Mouse (Mus musculus) skeletal muscle tissue, adult 2 months (tissue): ENCODE results near the gene Ctdsp1.
"Not testable (repeated sequence)": the region's sequence is repeated elsewhere in the genome, so short reads cannot be mapped to it uniquely, and the experiment has no call there.

Experiments used
- DNase-seq: peaks from one replicate; pipeline ENCODE4 v3.0.0-alpha.2; 2012; ENCODE audit warnings: low read depth, low spot score

Gene Ctdsp1

DNA sequence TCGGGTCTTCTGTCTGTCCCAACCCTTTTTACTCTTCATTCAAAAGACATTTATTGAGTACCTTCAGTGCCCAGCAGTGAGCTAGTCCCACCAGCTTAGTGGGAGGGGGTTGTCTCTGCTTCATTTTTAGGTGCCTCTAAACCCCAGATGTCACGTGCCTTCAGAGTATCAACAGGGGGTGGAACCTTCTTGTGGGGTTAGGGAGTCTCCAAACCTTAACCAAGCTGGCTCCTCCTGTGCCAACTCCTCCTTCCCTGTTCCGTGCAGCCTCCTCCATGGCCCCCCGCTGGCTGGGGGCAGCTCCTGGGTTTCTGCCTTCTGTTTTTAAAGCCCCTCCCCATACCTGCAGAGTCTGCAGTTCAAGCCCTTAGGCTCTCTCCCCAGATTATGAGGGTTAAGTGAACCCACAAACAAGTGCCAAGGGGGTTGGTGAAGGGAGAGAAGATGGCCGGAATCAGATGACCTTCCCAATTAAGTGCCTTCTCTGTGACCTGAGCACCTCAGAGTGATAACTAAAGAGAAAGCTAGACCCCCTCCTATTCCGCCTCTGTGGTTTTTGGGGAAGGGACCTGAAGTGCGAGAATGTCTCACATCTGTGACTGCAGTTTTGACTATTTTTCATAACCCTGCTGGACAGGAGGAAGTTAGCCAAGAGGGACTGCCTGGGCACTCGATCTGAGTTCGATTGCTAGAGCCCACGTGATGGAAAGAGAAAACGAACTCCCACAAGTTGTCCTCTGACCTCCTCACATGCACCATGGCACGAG, 5.3 kb downstream of the Ctdsp1 start:
- not testable (repeated sequence) for DNase-seq

DNA sequence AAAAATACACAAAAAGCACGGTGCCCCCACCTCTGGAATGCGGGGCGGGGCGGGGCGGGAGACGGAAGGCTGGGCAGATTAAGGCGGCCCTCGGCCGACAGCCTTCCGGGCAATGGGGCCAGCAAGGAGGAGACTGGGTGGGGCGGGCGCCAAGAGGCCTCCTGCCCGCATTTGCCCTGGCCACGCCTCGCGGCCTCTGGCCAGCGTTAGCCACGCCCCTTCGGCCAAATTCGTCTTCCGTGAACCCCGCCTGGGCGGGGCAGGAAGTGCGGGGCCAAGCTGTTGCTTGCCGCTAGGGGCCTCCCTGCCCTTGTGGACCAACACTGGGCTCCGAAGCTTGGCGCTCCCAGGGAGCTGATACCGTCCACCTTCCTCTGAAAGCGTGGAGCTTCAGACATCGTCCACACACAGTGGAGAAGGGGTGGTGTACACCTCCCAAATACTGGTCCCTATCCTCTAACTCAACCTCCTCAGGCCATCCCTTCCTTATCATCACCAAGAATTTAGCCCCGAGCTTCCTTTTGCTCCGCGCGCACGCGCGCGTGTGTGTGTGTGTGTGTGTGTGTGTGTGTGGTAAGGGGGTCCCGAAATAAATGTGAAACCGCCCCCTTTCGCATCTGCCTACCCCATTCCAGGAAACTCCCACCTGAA, 6.1 kb downstream of the Ctdsp1 start:
- DNase-seq: peak; percentile 99

DNA sequence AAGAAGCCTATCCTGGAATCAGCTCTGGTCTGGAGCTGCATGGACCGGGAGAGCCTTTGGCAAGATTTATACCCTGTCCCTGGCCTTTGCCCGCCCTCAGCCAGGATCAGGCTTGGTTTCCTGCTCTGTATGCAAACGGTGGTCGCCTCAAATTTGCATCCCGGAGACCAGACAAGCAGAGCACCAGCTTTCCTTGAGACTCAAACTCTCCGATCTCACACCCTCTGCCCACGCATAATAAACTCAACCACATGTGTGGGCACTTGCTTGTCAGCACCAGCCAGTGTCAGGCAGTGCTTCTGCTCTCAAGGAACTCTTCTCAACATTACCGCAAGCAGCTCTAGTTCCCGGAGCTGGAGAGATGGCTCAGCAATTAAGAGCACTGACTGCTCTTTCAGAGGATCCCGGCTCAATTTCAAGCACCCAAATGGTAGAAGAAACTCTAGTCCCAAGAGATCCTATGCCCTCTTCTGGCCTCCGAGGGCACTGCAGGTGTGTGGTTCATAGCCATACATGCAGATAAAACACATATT, 6.7 kb downstream of the Ctdsp1 start:
- DNase-seq: peak; percentile 64

DNA sequence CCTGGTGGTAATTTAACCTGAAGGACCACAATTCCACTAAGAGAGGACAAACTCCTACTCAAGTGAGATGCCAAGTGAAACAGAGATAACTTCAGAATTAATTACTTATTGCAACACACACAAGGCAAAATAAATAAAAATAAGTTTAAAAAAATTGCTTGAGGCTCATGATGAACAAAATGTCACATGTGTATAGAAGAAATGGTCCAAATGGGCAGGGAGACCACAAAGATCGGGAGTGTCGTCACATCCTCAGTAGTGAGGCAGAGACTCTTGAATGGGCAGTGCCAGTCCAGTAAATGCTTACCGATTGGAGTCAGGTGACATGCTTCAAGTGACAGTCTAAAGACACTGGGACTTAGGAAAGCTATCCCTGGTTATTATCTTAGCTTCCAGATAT, 9.2 kb downstream of the Ctdsp1 start:
- no peak for DNase-seq

DNA sequence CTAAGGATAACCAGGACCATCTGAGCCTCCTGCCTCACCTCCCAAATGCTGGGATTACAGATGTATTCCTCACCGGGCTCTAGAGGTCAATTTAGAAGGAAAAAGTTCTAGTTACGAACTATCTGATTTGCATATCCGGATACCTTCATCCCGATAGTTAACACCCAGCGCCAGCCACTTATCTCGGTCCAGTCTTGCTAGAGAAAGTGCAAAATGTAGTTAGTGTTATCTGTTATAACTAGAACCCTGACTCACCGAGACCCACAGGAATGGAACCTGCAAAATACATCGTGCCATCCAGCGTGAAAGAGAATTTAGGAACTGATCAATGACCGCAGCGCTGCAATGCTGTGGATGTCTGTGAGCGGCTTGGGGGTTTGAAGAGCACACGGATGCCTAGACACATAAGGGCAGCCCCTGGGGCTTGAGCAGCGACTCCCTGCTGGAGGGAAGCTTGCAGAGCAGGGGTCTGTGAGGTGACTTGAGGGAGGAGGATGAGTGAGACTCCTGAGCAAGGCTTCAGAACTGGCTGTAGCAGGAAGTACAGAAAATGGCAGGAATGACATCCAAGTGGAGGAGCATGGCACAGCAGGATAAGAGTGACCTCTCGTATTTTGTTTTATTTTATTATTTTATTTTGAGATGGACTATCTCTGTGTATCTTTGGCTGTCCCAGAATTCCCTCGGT, 9.8 kb downstream of the Ctdsp1 start:
- no peak for DNase-seq

DNA sequence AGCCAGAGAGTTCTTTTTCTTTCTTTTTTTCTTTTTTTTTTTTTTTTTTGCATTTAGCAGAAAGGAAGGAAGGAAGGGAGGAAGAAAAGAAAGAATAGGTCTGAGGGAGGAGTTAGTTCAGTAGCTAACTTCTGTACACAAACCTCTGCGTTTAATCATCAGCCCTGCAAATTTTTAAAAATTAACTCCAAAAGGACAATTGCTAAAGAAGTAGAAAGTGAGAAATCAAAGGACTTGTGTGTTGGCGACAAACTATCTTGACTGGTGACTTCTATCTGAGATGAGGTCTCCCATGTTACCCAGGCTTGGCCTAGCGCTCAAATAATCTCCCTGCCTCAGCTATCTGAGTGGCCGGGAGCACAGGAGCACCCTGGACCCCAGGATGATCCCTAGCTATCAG, 12.9 kb downstream of the Ctdsp1 start:
- DNase-seq: no peak

DNA sequence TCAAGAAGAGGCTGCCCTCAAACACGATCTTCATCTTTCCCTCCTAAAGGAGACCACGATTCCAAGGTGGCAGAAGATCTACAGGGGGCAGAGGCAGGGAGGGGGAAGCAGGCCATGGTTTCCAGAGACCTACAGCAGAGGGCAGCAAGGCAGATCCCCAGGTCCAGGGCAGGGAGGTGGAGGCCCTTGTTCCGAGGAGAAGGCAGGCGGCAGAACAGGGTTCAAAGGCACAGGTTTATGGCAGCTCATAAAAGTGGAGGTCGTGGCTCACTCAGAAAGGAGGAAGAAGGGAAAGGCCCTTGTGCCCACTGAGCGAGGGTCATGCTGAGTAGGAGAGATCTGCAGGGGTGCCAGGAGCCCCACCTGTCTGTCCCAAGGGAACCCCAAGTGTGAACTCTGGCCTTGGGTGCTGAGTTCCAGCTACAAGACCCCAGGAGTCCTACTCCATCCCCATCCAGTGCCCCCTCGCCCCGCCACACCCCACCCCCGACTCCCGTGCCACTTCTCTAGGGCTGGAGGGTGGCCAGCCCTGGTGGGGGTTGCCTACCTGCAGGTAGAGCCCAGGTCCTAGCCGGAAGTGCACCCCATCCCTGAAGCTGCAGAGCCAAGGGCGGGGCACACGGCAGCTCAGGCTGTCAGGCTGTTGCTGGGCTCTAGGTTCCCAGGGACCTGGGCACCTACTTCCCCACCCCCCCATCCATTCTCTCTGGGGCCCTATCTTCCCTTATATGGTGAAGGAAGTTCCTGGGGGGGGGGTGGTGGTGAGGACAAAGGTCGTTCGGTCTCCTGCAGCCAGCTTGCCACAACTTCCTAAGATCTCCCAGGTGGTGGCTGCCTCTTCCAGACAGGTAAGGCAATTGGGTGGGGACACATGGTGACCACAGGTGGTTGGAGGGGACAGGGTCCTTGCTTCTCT, 17.5 kb downstream of the Ctdsp1 start, which contains the start of gene Vil1:
Gene Vil1, plus strand, starts transcription at position 788 of the 916 bp plus-strand sequence.
- no peak for DNase-seq

DNA sequence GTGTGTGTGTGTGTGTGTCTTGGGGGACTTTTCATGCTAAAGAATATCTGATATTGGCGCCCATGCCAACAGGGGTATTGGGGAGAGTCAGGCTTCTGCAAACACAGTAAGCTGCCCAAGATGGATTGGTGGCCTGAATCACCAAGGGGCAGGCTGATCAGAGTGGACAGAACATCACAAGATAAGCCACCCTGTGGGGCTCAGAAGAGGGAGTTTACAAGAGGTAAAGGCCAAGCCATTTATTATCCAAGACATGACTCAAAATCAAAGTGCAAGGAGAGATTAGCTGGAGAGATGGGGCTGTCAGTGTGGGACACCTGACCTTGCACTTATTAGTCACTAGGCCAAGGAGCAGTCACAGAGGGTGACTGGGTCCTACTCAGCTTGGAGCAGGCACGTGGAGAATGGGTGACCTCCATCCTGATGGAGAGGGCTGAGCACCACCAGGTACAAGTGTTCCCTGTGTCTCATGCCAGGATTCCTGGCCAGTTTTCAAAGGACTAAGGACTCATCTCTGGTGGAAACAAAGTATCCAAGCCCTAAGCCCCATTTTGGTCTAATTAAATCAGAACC, 20.5 kb downstream of the Ctdsp1 start:
- no peak for DNase-seq

DNA sequence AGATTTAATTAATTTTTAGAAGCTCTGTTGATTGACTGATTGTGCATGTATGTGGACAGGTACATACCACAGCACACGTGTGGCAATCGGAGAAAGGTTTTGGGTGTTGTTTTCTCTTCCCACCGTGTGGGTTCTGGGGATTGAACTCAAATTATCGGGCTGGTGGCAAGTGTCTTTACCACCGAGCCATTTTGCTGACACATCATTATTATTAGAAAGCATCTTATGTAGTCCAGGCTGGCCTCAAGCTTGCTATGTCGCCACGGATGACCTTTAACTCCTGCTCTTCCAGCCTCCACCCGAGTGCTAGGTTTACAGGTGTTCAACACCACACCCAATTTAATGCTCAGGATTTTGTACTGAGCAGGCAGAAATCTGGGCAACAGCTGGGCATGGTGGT, 21.4 kb downstream of the Ctdsp1 start:
- no peak for DNase-seq

DNA sequence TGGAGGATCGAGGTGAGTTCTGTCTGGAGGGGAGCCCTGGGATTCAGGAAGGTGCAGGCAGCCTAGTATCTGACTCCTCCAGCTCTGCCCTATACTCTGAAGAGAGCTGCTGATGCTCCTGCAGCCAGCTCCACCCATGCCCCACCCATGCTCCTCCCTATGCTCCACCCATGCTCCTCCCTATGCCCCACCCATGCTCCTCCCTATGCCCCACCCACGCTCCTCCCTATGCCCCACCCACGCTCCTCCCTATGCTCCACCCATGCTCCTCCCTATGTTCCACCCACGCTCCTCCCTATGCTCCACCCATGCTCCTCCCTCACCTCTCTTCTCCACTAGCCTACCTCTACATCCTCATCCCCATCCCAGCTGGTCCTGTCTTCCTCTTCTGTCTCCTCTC, 23.8 kb downstream of the Ctdsp1 start:
- DNase-seq: peak; percentile 57

DNA sequence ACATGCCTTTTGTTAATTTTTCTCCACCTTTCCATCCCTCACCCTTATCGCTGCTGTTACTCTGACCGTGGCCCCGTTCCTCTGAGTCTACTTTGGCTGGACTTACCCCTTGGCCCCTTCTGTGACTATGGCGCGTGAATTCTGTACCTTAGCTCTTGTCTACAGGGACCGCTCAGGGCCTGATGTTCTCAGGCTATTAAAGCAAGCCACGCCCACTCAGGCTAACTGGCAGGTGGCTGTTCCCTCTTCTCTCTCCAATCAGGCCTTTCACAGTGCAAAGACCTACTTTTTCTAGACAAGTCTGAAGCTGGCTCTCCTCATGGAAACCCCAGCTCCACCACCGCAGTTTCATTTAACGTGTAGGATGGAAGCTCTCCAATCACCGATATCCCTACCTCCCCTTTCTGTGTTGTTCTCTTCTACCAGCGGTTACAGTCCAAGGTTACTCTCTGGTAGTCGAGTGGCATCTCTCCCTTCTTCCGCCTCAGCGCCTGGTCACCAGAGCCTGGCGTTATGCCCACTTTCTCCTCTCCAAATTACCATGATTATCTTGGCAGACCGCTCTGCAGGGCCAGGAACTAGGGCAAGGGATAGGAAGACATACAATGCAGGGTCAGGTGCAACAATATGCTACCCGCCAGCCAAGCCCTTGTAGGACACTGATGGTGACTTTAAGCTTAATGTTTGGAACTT, 27.6 kb downstream of the Ctdsp1 start:
- DNase-seq: no peak

DNA sequence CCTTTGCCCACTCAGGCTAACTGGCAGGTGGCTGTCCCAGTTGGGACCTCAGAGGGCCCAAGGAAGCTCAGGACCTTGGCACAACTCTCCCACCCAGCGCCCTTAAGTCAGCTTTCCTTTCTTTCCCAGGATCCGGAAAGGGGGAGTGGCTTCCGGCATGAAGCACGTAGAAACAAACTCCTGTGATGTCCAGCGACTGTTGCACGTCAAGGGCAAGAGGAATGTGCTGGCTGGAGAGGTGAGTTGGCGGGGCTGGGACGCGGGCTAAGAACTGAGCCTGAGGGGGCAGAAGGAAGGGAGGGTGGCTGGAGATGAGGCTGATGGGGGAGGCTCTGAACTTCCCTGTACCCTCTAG, 28.1 kb downstream of the Ctdsp1 start:
- no peak for DNase-seq

DNA sequence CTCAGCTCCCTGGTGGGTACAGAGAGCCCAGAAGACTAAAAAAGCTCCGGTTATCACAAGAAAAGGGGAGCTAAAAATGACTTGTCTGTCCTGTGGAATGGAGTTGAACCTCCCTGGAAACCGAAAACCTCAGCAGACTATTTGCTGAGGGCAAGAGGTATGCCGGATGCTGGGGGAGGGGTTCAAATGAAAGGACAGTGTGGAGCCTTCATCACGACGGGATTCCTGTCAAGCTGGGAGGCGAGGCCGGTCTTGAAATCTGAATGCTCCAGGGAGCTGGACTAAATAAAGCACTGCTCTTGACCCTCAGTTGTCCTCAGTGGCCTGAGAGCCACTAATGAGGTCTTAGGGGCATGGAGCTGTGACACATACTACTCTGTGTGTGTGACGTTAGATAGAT, 31.8 kb downstream of the Ctdsp1 start:
- DNase-seq: no peak

DNA sequence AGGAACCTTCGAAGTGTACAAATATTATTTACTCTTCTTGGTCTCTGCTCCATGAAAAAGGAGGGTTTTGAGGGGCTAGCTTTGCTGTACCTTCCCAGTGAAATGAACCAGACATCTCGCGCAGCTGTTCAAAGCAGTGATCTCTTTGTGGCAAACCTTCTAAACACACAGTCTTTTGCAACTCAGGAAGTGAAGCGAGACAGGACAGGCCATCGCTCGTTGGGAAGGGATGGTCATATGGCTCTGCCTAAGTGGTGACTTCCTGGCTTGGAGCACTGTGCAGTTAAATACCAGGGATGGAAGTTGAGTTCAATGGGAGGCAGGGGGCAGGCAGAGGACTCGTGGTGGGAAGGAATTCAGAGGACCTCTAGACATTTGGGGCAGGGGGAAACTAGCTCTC, 34.5 kb downstream of the Ctdsp1 start:
- DNase-seq: no peak

DNA sequence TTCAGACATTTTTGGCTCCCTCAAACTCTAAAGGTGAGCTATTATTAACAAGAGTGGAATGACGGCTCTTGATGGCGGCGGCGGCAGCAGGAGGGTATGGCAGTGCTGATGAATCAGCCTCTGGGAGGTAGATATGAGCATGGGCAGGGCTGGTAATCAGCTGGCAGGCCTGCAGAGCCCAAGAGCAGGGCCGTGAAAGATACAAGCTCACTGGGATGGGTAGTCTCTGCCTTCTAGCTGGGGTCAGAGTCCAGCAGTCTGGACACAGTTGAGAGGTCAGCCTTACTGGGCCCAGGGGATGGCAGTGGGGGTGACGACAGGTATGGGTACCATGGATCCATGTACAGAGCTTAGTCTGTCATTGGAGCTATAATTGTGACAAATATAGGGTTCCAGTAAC, 41.9 kb downstream of the Ctdsp1 start:
- DNase-seq: no peak

DNA sequence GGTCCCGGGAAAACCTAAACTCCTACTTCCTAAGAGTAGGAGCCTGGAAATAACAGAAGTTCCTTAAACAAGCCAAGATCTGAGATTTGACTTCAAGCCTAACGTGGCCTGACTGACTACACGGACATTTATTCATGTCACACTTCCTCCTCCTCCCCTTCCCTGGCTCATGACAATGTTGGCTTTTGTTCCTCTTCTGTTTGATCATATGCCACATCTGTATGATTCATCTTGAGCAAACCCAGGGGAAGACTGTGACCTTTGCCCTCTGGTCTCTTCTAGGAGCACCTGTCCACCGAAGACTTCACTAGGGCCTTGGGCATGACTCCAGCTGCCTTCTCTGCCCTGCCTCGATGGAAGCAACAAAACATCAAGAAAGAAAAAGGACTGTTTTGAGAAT, 43.3 kb downstream of the Ctdsp1 start:
- DNase-seq: peak; percentile 22

DNA sequence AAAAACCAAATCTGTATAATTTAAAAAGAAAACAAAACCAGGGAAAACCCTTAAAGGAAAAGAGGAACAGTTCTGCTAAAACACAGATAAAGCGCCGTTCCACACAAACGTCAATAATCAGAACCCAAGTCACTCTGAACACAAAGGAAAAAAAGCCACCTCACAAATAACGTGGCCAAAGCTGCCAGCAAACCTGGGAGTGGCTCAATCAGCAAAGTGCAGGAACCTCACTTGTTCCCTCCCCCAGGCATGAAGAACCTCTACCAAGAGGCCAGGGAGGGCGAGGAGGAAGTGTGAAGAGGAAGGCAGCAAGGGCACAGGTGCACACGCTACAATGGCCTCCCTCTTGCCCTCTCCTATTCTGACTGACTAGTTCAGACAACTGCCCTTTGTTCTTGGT, 44.3 kb downstream of the Ctdsp1 start:
- no peak for DNase-seq

DNA sequence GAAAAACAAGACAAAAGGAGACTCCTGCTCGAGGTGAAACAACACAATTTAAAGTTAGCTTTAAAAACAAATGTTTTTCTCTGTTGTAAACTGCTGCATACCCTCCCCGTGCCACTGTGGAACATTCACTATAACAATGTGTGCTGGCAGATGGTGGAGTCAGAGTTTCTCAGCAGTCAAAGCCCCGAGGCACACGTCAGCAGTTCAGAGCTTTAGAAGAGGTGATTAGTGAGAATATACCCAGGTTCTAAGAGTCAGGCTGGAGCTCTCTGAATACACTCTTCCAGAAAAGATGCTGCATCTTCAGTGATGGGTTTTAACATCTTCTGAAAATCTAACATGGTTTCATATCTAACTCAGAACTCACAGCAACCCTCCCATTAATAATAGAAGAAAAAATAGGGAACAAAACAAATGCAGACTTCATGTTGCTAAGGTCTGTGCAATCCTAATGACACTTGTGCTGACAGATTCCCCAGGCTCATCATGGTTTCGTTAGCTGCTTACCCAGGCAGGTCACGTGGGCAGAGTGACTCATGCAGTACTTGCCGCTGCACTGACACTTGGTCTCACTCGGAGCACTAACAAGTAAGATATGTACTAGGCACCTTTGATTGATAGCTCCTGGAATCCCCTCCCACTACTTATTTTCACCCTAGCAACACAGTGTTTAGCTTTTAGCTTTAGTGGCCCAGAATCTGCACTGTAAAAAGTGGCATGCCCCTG, 46.6 kb downstream of the Ctdsp1 start:
- peak; percentile 34 for DNase-seq

DNA sequence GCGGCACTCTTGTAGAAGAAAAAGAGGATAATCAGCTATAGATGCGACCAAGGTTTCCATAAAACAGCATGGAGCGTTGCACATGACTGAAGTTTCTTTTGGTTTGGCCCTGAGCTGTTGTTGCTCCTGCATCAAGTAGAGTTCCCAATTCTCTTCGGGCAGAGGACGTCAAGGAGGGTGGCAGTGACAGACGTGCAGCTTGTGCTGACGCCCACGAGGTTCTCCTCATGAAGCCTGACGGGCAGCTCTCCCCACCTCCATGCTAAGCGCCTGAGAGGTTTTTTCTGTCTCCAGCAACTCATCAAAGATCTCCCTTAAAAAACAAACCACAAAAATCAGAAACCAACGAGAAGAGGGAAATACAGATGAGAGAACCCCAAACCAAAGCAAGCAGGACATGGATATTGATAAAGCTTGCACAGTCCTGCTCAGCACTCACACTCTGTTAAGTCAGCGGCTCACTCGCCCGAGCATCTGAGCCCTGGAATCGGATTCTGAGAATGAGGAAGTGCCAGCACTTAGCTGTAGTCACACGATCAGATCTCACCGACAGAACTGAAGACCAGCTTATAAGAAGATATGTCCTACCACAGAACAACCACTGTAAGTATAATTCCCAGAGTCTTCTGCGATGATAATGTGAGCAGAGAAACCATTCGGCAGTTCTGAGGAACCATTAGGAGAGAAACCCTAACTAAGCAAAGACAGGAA, 48.0 kb downstream of the Ctdsp1 start:
- no peak for DNase-seq
